22 mouse cellular contexts compared by ENCODE assay signal in the genomic region with DNA sequence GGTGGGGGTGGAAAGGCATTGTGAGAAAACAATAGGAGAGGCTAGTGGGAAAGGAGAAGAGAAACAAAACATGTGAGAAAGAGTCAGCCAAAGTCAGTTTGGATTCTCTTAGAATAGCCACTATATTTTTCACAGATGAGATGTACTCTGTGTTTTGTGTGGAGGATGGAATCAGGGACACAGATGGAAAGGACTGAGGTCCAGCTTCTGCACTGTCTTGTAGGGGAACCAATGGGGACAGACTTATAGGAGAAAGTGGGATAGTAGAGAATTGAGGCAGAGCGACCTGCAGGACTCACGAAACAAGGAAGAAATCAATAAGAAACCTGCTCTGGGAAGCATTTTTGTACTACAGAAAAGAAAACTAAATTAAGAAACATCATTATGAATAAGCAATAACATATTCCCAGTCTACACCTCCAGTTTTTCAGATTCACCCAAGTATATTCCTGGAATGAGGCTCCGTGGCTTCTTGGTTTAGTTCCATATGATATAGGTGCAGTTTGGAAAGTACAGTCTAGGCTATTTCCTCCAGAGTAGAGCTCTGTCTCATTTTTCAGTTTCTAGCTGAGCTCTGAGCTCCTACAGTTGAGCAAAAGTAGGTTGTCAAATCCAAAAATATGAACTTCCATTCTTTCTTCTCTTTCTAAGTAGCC.
DNase-seq lines count a peak whose midpoint lies in the region; ATAC-seq and TF ChIP-seq lines count a peak whose summit lies in the region.
"Had no signal": no experiment of that assay in that cellular context is flagged by ENCODE, and none has a peak within 500 bp of the region (broad histone marks: within the 10 kb centered on the region; RNA-seq: fewer than 3 reads in every experiment).

No protein-coding gene starts in this region.

- intact Hi-C loops in left cerebral cortex, postnatal 10 days (cut with DNase I), result no loop called here

- H3K27ac ChIP-seq in cortical plate, adult 2 months (ENCODE audit: insufficient read depth, low read length), result peak overlapping the region; percentile 67; the same call in 1 of the 2 replicates
- H3K27ac ChIP-seq: embryonic facial prominence, embryonic 13.5 days; embryonic facial prominence, embryonic 15.5 days; forebrain, embryonic 13.5 days; forebrain, embryonic 15.5 days had no signal

- ATAC-seq in erythroid progenitor cell, adult 5-6 weeks (replicated peaks; ENCODE audit: low FRiP score, poor library complexity, severe bottlenecking), result no peak
- ATAC-seq: forebrain, embryonic 13.5 days; forebrain, embryonic 15.5 days; forebrain, postnatal 0 days had no signal

- no peak for TF ChIP-seq CTCF in cortical plate, adult 2 months (IDR thresholded peaks at IDR 0.05; ENCODE audit: extremely low read depth, insufficient read depth, low read length)

- H3K4me3 ChIP-seq in cortical plate, adult 2 months (ENCODE audit: insufficient read depth, low read length), result no peak overlapping the region
- H3K4me3 ChIP-seq: embryonic facial prominence, embryonic 13.5 days; embryonic facial prominence, embryonic 15.5 days; erythroblast, embryonic 14.5 days; forebrain, embryonic 13.5 days; forebrain, embryonic 15.5 days had no signal

- peak; percentile 26 for DNase-seq in left cerebral cortex, adult 11 months (ENCODE audit: low spot score)
- DNase-seq in left cerebral cortex, postnatal 10 days (ENCODE audit: extremely low spot score in 1 of 2, low spot score in 2 of 2), result no peak
- peak; percentile 39 for DNase-seq in right cerebral cortex, adult 18-20 months
- no peak for DNase-seq in right cerebral cortex, postnatal 10 days (ENCODE audit: low spot score in 2 of 2)
- DNase-seq in heart, adult 9 months (ENCODE audit: low spot score in 2 of 2), result no peak
- DNase-seq: adrenal gland, adult 2 months; adrenal gland, postnatal 10 days; adrenal gland, postnatal 25 days; cerebellum, adult 11-12 months; cerebellum, adult 2 months; cerebellum, adult 9-10 months; cerebellum, postnatal 10 days; cerebellum, postnatal 25 days; embryo, embryonic 11 days; forebrain, postnatal 0 days had no signal

- peaks cover 2% of the 10 kb centered on the region for H3K4me1 ChIP-seq in cortical plate, adult 2 months (ENCODE audit: control insufficient read depth, insufficient read depth, low read length)
- H3K4me1 ChIP-seq: embryonic facial prominence, embryonic 13.5 days; embryonic facial prominence, embryonic 15.5 days; forebrain, embryonic 15.5 days had no signal

- no peak for TF ChIP-seq POLR2A in cortical plate, adult 2 months (IDR thresholded peaks at IDR 0.05; ENCODE audit: extremely low read depth, insufficient read depth, low read length)

Comparison
In these comparisons a context has a peak if more than half of its experiments do, and no peak if none do; other contexts are left out.
1. DNase-seq: peak in left cerebral cortex, adult 11 months (single experiment) and right cerebral cortex, adult 18-20 months (single experiment); none in left cerebral cortex, postnatal 10 days (0 of 2), right cerebral cortex, postnatal 10 days (0 of 2) and heart, adult 9 months (0 of 2).